Mouse (Mus musculus): Measurements from ENCODE around the gene Rpl39l.

DNA sequence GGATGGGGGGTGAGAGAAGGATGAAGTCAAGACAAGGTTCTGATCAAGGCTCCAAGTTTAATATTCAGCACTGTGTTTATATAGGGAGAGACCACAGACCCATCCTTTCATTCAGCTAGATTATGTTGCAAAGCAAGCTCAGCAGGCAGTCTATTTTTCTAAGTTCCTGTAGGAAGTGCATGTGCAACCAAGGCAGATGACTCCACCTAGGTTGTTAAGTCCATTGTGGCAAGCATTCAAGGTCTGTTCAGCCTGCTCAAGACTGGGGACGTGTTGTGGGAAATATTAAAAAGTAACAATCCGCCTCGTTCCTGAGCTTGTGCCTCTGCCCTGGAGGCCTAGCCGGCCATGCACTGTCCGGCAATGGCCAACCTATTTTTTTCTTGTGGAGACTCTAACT is 22.6 kb upstream of the Rpl39l start:
- TF ChIP-seq CTCF (IDR thresholded peaks at IDR 0.05; ENCODE audit: low read depth, low read length) (no peak), POLR2A (IDR thresholded peaks at IDR 0.05; ENCODE audit: borderline replicate concordance, low read depth, low read length) (no peak)
